ENCODE assay signal across 18 mouse cellular contexts in genomic region chr10:69719421-69719820, GRCm38 (mm10).
A peak's percentile ranks its signal among the peaks of the same experiment; 100 is the strongest.
DNase-seq lines count a peak whose midpoint lies in the region; ATAC-seq lines count a peak whose summit lies in the region.
"Had no signal": no experiment of that assay in that cellular context is flagged by ENCODE, and none has a peak within 500 bp of the region (broad histone marks: within the 10 kb centered on the region; RNA-seq: fewer than 3 reads in every experiment).

No protein-coding gene starts in this region.

- H3K9me3 ChIP-seq in forebrain, embryonic 13.5 days (replicated peaks) = no peaks in the 10 kb centered on the region
- no peaks in the 10 kb centered on the region for H3K9me3 ChIP-seq in forebrain, embryonic 10.5 days
- no peaks in the 10 kb centered on the region for H3K9me3 ChIP-seq in midbrain, embryonic 12.5 days
- H3K9me3 ChIP-seq in midbrain, embryonic 10.5 days (replicated peaks) = no peaks in the 10 kb centered on the region
- no peaks in the 10 kb centered on the region for H3K9me3 ChIP-seq in hindbrain, embryonic 14.5 days (ENCODE audit: control insufficient read depth, low read length)
- H3K9me3 ChIP-seq in neural tube, embryonic 15.5 days (replicated peaks) = no peaks in the 10 kb centered on the region
- no peaks in the 10 kb centered on the region for H3K9me3 ChIP-seq in kidney, embryonic 14.5 days (ENCODE audit: control insufficient read depth, low read length)
- H3K9me3 ChIP-seq: embryonic facial prominence, embryonic 12.5 days; liver, embryonic 13.5 days had no signal

- peaks cover 46% of the 10 kb centered on the region for H3K4me1 ChIP-seq in forebrain, embryonic 13.5 days
- H3K4me1 ChIP-seq in forebrain, embryonic 10.5 days = peaks cover 25% of the 10 kb centered on the region
- H3K4me1 ChIP-seq in midbrain, embryonic 12.5 days = peaks cover 21% of the 10 kb centered on the region
- H3K4me1 ChIP-seq in midbrain, embryonic 10.5 days = peaks cover 30% of the 10 kb centered on the region
- peaks cover 47% of the 10 kb centered on the region for H3K4me1 ChIP-seq in hindbrain, embryonic 14.5 days (replicated peaks; ENCODE audit: control insufficient read depth, insufficient read depth, low read length)
- H3K4me1 ChIP-seq in neural tube, embryonic 15.5 days = peaks cover 57% of the 10 kb centered on the region
- peaks cover 18% of the 10 kb centered on the region for H3K4me1 ChIP-seq in kidney, embryonic 14.5 days (ENCODE audit: control insufficient read depth, insufficient read depth, low read length)
- H3K4me1 ChIP-seq: liver, embryonic 13.5 days; megakaryocyte, embryonic 14.5 days had no signal

- ATAC-seq in forebrain, embryonic 13.5 days = no peak
- ATAC-seq in midbrain, embryonic 12.5 days (ENCODE audit: low FRiP score, low read depth) = no peak
- no peak for ATAC-seq in hindbrain, embryonic 14.5 days (ENCODE audit: low FRiP score)
- ATAC-seq in neural tube, embryonic 15.5 days (ENCODE audit: low FRiP score) = no peak
- no peak for ATAC-seq in erythroblast, adult 5-6 weeks (replicated peaks; ENCODE audit: low FRiP score, poor library complexity, severe bottlenecking)
- ATAC-seq in kidney, embryonic 14.5 days (ENCODE audit: low FRiP score, low TSS enrichment) = no peak
- ATAC-seq: lung, postnatal 0 days had no signal

- no peaks in the 10 kb centered on the region for H3K36me3 ChIP-seq in forebrain, embryonic 13.5 days (ENCODE audit: poor library complexity, severe bottlenecking)
- H3K36me3 ChIP-seq in forebrain, embryonic 10.5 days (replicated peaks) = no peaks in the 10 kb centered on the region
- H3K36me3 ChIP-seq in midbrain, embryonic 12.5 days = no peaks in the 10 kb centered on the region
- H3K36me3 ChIP-seq in midbrain, embryonic 10.5 days = no peaks in the 10 kb centered on the region
- no peaks in the 10 kb centered on the region for H3K36me3 ChIP-seq in hindbrain, embryonic 14.5 days (replicated peaks; ENCODE audit: control insufficient read depth, insufficient read depth)
- H3K36me3 ChIP-seq in neural tube, embryonic 15.5 days = no peaks in the 10 kb centered on the region
- no peaks in the 10 kb centered on the region for H3K36me3 ChIP-seq in kidney, embryonic 14.5 days (ENCODE audit: control insufficient read depth, insufficient read depth, low read length)
- H3K36me3 ChIP-seq: embryonic facial prominence, embryonic 12.5 days; liver, embryonic 13.5 days had no signal

- WGBS in forebrain, embryonic 13.5 days = 15% methylated on average over 5 of the region's 5 CpGs
- WGBS in forebrain, embryonic 10.5 days = 61% methylated on average over 5 of the region's 5 CpGs
- 65% methylated on average over 5 of the region's 5 CpGs for WGBS in midbrain, embryonic 12.5 days
- WGBS in midbrain, embryonic 10.5 days = 84% methylated on average over 5 of the region's 5 CpGs
- 42% methylated on average over 5 of the region's 5 CpGs for WGBS in hindbrain, embryonic 14.5 days
- 30% methylated on average over 5 of the region's 5 CpGs for WGBS in neural tube, embryonic 15.5 days
- 58% methylated on average over 5 of the region's 5 CpGs for whole genome bisulfite sequencing in kidney, embryonic 14.5 days

- 0 out of 2 replicates have a peak overlapping the region, but pooled peaks have one; percentile 4 for H3K9ac ChIP-seq in forebrain, embryonic 13.5 days
- H3K9ac ChIP-seq in midbrain, embryonic 12.5 days (replicated peaks) = no peak overlapping the region
- H3K9ac ChIP-seq in hindbrain, embryonic 14.5 days = no peak overlapping the region
- H3K9ac ChIP-seq in neural tube, embryonic 15.5 days (replicated peaks) = no peak overlapping the region
- H3K9ac ChIP-seq in kidney, embryonic 14.5 days (ENCODE audit: low read depth, low read length) = no peak overlapping the region
- H3K9ac ChIP-seq: embryonic facial prominence, embryonic 12.5 days; liver, embryonic 13.5 days had no signal

- H3K27ac ChIP-seq in forebrain, embryonic 13.5 days = peak overlapping the region; percentile 75
- no peak overlapping the region for H3K27ac ChIP-seq in forebrain, embryonic 10.5 days
- peak overlapping the region; percentile 75 for H3K27ac ChIP-seq in midbrain, embryonic 12.5 days (replicated peaks)
- H3K27ac ChIP-seq in midbrain, embryonic 10.5 days (replicated peaks) = no peak overlapping the region; the same call in 1 of the 2 replicates
- H3K27ac ChIP-seq in hindbrain, embryonic 14.5 days = peak overlapping the region; percentile 83
- peak overlapping the region; percentile 84 for H3K27ac ChIP-seq in neural tube, embryonic 15.5 days (replicated peaks)
- H3K27ac ChIP-seq in kidney, embryonic 14.5 days (ENCODE audit: low read depth, low read length) = no peak overlapping the region
- H3K27ac ChIP-seq: embryonic facial prominence, embryonic 12.5 days; heart, adult 2 months; left cerebral cortex, adult 2 months; liver, embryonic 13.5 days; stomach, postnatal 0 days had no signal

- no peak overlapping the region for H3K4me3 ChIP-seq in forebrain, embryonic 13.5 days
- H3K4me3 ChIP-seq in forebrain, embryonic 10.5 days = no peak overlapping the region
- no peak overlapping the region for H3K4me3 ChIP-seq in midbrain, embryonic 12.5 days
- no peak overlapping the region for H3K4me3 ChIP-seq in midbrain, embryonic 10.5 days
- no peak overlapping the region for H3K4me3 ChIP-seq in hindbrain, embryonic 14.5 days (replicated peaks; ENCODE audit: low read length)
- no peak overlapping the region for H3K4me3 ChIP-seq in neural tube, embryonic 15.5 days (replicated peaks)
- no peak overlapping the region for H3K4me3 ChIP-seq in kidney, embryonic 14.5 days (ENCODE audit: low read length)
- H3K4me3 ChIP-seq: embryonic facial prominence, embryonic 12.5 days; heart, adult 2 months; left cerebral cortex, adult 2 months; liver, embryonic 13.5 days; megakaryocyte, embryonic 14.5 days had no signal

- no peak for DNase-seq in forebrain, embryonic 10.5 days (ENCODE audit: extremely low spot score, low spot score)
- DNase-seq in midbrain, embryonic 10.5 days (ENCODE audit: low spot score) = no peak
- DNase-seq in hindbrain, embryonic 14.5 days (ENCODE audit: low spot score) = no peak
- DNase-seq: heart, adult 2 months; heart, postnatal 14 days; liver, embryonic 13.5 days; right cerebral cortex, adult 18-20 months; thymus, postnatal 14 days had no signal

- H3K27me3 ChIP-seq in forebrain, embryonic 13.5 days = 0 out of 2 replicates have a peak, but pooled peaks cover 5% of the 10 kb centered on the region
- H3K27me3 ChIP-seq in forebrain, embryonic 10.5 days (ENCODE audit: poor library complexity, severe bottlenecking) = no peaks in the 10 kb centered on the region
- no peaks in the 10 kb centered on the region for H3K27me3 ChIP-seq in midbrain, embryonic 12.5 days
- H3K27me3 ChIP-seq in midbrain, embryonic 10.5 days (ENCODE audit: low read depth, poor library complexity, severe bottlenecking) = peaks cover 21% of the 10 kb centered on the region
- no peaks in the 10 kb centered on the region for H3K27me3 ChIP-seq in hindbrain, embryonic 14.5 days (ENCODE audit: control insufficient read depth, insufficient read depth, low read length)
- no peaks in the 10 kb centered on the region for H3K27me3 ChIP-seq in neural tube, embryonic 15.5 days (replicated peaks)
- no peaks in the 10 kb centered on the region for H3K27me3 ChIP-seq in kidney, embryonic 14.5 days (ENCODE audit: control insufficient read depth, insufficient read depth, low read length)
- H3K27me3 ChIP-seq: embryonic facial prominence, embryonic 12.5 days; liver, embryonic 13.5 days; megakaryocyte, embryonic 14.5 days had no signal

- H3K4me2 ChIP-seq in forebrain, embryonic 13.5 days = peak overlapping the region; percentile 27
- H3K4me2 ChIP-seq in midbrain, embryonic 12.5 days (replicated peaks) = peak overlapping the region; percentile 25; the same call in 1 of the 2 replicates
- peak overlapping the region; percentile 23 for H3K4me2 ChIP-seq in hindbrain, embryonic 14.5 days (replicated peaks)
- H3K4me2 ChIP-seq in neural tube, embryonic 15.5 days = peak overlapping the region; percentile 40
- H3K4me2 ChIP-seq in kidney, embryonic 14.5 days (replicated peaks; ENCODE audit: low read depth, low read length) = no peak overlapping the region
- H3K4me2 ChIP-seq: embryonic facial prominence, embryonic 12.5 days; liver, embryonic 13.5 days had no signal

Comparison
In these comparisons a context has a peak if more than half of its experiments do, and no peak if none do; other contexts are left out.
1. H3K27ac ChIP-seq: peak in forebrain, embryonic 13.5 days (single experiment), midbrain, embryonic 12.5 days (single experiment), hindbrain, embryonic 14.5 days (single experiment) and neural tube, embryonic 15.5 days (single experiment); none in forebrain, embryonic 10.5 days (single experiment), midbrain, embryonic 10.5 days (single experiment) and kidney, embryonic 14.5 days (single experiment).